Mouse (Mus musculus) adrenal gland, adult (tissue): ENCODE data around the gene Tmed5.
"Not testable (repeated sequence)": the region's sequence is repeated elsewhere in the genome, so short reads cannot be mapped to it uniquely, and the experiment has no call there.

Experiments
- DNase-seq, 2 experiments: peaks; one replicate each; pipeline ENCODE4 v3.0.0; 2022 to 2023; ENCODE audit warnings: low spot score in 1 of 2; ENCODE audit not compliant: inconsistent age in 2 of 2

Tmed5 gene

GRCm38 (mm10) chr5:108132441-108133243, at the start of gene Tmed5, which contains the start of gene Ccdc18:
Tmed5 (minus strand) TSS chr5:108132620.
Ccdc18 (plus strand) TSS chr5:108132875.
- DNase-seq = peak; percentile 98 to 99

GRCm38 (mm10) chr5:108163695-108164094, 31.3 kb upstream of the Tmed5 start:
- peak; percentile 30 to 74 for DNase-seq

DNA sequence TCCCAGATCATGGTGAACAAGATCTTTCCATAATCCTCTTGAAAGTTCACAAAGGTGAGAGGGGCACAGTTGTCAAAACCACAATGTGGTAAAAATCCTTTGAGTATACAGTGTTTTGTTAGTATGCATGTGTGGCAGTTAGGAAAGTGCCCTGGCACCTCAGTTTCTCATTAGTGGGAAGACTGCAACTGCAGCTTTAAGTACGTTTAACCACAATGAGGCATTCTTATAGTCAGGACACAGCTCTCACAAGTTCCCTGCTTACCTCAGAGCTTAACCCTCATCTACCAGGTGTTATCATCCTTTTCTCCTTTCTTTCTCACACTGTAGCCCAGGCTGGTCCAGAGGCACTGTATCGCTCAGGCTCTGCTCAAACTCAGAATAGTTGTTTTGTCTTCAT, 28.4 kb upstream of the Tmed5 start:
- no peak for DNase-seq

DNA sequence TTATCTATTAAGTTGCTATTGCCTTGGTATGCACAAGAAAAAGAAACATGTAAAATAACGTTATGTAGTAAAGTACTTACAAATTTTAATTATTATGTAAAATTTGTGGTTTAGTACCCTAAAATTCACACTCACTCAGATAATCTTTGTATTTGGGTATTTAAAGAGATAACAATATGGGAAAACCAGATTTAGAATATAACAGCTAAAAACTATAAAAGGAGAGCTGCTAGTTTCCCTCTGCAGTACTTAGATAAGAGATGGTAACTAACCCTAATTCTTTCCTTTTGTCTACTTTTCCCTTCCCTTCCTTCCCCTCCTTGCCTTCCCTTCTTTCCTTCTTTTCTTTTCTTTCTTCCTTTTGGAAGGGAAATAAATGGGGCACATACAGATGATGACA, 20.2 kb upstream of the Tmed5 start:
- no peak for DNase-seq

DNA sequence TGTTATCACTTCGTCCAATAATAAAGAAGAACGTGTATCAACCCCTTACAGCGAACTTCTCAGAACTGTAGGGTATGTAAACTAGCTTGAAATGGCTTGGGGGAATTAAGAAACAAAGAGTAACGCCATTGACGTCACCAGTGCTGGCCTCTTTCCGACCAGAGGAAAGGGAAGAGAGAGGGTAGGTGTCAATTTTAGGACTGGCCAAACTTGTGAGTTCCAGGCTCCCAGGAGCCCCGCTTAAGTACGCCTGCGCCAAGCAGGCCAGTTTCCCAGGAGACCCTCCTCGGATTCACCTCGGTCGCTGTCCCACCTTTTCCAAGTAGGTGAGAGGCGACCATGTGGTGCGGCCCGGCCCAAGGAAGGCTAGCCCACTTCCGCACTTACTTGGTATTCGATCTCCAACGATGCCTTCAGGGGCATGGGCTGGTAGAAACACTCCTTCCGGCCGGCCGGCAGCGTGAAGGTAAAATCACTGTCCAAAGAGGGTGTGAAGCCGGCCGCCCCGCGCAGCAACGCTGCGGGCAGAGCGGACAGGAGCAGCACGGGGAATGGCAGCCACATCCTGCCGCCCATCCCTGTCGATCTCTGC, 475 bp downstream of the Tmed5 start:
- DNase-seq = peak; percentile 62 to 91

- DNase-seq = no peak
These were observed 12.1 kb downstream of the Tmed5 start for GRCm38 (mm10) chr5:108120221-108120900.

DNA sequence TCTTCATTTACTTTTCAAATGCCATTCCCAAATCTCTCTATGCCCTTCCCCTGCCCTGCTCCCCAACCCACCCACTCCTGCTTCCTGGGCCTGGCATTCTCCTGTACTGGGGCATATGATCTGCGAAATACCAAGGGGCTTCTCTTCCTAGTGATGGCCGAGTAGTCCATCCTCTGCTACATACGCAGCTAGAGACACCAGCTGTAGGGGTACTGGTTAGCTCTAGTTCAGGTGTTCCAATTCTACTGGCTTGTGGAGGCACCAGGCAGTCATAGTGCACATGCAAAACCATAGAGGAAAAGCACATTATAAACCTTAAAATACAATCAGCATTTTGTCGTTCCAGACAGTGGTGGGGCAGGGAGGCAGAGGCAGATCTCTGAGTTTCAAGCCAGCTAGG, 14.7 kb downstream of the Tmed5 start:
- DNase-seq = no peak

DNA sequence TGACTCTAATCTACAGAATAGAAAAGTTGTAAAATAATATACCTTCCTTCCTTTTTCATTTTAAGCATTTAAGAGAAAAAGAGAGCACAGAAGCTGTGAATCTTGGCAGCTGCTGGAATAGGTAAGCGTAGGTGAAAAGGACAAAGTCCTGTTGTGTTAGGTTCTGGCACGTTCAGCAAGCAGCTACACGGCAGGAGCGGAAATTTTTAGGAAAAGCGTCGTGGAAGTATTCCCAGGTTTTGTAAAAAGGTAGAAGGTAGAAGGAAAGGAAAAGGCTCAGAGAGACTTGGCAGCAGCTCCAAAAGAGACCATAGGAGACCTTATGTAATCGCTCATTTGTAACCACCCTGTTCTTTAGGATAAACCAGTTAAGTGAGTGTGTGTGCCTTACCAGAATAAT, 23.1 kb downstream of the Tmed5 start:
- no peak for DNase-seq

DNA sequence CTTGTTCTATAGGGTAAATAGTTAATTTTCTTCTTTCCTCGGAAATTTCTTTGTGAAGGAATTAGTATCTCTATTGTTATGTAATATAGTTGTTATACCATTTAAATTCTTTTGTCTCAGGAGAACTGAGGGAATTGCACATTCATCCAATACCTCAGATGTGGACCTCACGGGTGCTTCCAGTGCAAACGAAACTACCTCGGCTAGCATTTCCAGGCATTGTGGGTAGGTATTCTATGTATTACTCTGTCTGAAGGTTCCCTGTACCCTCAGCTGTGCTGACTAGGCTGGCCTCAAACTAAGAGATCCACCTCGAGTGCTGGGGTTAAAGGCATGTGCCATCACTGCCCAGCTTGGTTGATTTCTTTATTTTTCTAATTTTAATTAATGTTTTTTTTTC, 28.1 kb downstream of the Tmed5 start:
- DNase-seq = no peak

DNA sequence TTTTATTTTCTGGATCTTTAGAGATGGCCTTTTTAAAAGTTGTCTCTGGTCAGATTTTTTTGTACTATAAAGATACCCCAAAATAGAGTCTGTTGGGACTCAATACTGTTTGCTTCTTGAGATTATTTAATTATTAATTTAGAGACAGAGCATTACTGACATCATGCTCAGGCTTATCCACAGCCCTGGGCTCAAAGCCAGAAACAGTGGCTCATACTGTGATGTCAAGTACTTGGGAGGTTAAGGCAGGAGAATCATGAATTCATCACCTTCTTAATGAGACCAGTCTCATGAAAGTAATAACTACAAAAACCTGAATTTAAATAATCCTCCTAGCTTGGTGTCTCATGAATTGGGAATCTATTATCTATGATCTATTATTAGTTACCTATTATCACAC, 32.2 kb downstream of the Tmed5 start:
- peak; percentile 39 to 70 for DNase-seq

DNA sequence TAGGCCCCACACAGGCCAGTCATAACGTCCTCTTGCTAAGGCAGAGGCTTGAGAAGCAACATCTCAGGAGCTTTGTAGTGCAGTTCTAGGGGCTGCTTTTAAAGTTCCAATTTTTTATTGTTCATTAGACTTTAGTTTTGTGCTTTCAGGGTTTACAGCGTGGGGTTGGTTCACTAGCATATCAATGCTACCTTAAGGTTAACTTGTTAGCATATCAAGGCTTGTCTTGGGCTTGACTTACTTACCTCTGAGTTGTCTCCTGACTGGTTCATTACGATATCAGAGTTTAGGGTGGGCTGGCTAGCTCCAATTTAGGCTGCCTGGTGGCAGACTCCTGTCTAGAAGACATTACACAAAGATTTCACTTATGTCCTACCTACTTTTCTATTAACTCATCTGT, 34.7 kb downstream of the Tmed5 start:
- no peak for DNase-seq

DNA sequence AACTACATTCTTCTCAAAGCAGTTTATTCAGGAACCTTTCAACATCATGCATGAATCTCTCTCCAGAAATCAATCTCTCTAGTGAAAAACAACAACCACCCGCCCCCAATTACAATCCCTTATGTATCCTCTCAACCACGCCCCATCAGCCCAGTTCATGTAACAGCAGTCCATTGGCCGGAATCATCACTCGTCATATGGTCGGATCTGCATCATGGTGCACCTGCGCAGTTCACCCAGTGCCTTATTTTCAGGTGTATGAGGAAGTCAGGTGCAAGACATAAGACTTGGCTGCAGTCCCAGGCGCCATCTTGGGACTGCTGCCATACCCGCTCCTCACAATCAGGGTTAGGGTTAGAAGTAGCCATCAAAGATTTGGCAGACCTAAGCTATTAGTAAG, 39.7 kb downstream of the Tmed5 start:
- DNase-seq = not testable (repeated sequence)

- no peak for DNase-seq
These were observed 47.0 kb downstream of the Tmed5 start for GRCm38 (mm10) chr5:108085440-108085839.

- DNase-seq = peak; percentile 17 to 57
These were observed 50.0 kb downstream of the Tmed5 start for GRCm38 (mm10) chr5:108082380-108082779.

DNA sequence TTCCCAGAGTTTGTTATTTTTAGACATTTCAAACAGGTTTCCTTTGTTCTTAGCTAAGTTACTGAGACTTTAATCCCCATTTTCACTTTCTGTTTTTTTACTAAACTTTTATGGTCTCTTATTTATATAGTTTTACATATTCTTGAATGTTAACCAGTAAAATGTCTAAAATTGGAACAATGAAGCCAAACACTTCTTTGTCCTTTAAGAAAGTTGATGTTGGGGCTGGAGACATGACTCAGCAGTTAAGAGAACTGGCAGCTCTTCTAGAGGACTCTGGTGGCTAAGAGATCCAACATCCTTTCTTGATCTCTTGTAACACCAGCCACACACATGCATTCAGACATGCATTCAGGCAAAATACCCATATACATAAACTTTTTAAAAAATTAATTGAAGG, 52.8 kb downstream of the Tmed5 start:
- peak in 1 of 2 experiments; percentile 42 for DNase-seq

- no peak for DNase-seq
These were observed 55.4 kb downstream of the Tmed5 start for GRCm38 (mm10) chr5:108076833-108077540.

GRCm38 (mm10) chr5:108076241-108076640, 56.2 kb downstream of the Tmed5 start:
- DNase-seq = no peak

- DNase-seq = no peak
These were observed 60.1 kb downstream of the Tmed5 start for GRCm38 (mm10) chr5:108072301-108072700.

DNA sequence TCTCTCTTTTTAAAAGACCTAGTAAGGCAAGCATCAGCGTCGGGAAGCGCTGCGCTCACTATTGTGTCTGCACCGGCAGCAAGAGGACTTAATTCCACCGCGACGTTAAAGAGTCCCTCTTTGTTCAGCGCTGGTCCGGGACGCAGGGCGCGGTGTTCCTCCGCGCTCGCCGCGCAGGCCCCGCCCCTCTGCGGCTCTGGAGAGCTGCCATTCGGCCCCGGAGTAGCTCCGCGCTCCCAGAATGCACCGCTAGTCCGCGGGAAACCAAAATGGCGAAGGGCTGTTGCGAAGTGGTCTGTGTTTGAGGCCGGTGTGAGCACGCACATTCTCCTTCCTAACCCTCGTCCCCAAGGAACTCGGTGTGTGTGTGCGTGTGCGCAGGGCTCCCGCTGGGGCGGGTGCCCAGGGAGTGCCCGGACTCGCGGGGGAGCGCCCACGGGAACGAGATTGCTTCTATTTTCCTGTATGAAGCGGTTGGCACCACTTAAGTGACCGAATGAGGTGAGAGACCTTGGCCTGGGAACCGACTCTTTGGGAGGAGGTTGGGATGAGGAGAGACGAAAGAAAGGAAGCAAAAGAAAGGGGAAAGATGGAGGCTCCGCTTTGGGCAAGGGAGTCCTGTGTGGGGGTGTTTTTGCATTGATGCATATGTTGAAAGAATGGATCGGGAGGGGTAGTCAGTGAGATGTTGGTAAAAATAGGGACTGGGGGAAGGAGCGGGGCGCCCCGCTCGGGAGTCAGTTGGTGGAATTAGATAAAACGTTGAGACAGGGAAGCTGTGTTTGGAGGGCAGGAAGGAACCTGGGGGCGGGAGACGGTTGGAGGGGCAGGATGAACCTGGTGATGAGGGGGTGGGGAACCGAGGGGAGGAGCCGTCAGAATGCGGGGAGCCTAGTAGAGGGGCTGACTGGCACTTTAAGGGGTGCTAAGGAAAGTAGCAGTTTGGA, 66.7 kb downstream of the Tmed5 start, which contains the start of gene Mtf2:
TSS of gene Mtf2 (plus strand) at position 210 of the 947 bp plus-strand sequence.
- DNase-seq = peak; percentile 96 to 99

- no peak for DNase-seq
These were observed 72.0 kb downstream of the Tmed5 start for GRCm38 (mm10) chr5:108060413-108060812.
